Mouse (Mus musculus) stomach, embryonic 16.5 days (tissue): ENCODE data around the gene Prdm1. TPM values are rescaled to one million over a fixed set of nuclear protein-coding genes. Genes with fewer than 3 reads are reported as not detected.
A peak's percentile ranks its signal among the peaks of the same experiment; 100 is the strongest.

ENCODE experiments used
- ATAC-seq: fragments of 200-750 bp; cut with Nextera tagmentation; 2 replicates; pipeline ENCODE4 v1.8.0; 2017; ENCODE audit warnings: moderate number of reproducible peaks, moderate TSS enrichment; ENCODE audit not compliant: insufficient read depth, low FRiP score
- H3K27ac ChIP-seq: fragments of 300-500 bp; sonication (generic); 2 replicates; pipeline ENCODE4 v1.5.1; 2014; ENCODE audit warnings: low read length
- H3K27me3 ChIP-seq: fragments of 300-500 bp; sonication (generic); 2 replicates; pipeline ENCODE4 v1.6.1; 2014; ENCODE audit warnings: low read length, control low read depth, mixed read lengths; ENCODE audit not compliant: control insufficient read depth, insufficient read depth
- H3K36me3 ChIP-seq: fragments of 300-500 bp; sonication (generic); 2 replicates; pipeline ENCODE4 v1.6.1; 2014; ENCODE audit warnings: low read length; ENCODE audit not compliant: control insufficient read depth, insufficient read depth
- H3K4me1 ChIP-seq: fragments of 300-500 bp; sonication (generic); 2 replicates; pipeline ENCODE4 v1.6.1; 2014; ENCODE audit warnings: low read length, control low read depth, mixed read lengths; ENCODE audit not compliant: control insufficient read depth, insufficient read depth
- H3K4me2 ChIP-seq: fragments of 300-500 bp; sonication (generic); 2 replicates; pipeline ENCODE4 v1.6.1; 2014; ENCODE audit warnings: low read depth, low read length, mixed read lengths
- H3K4me3 ChIP-seq: fragments of 300-500 bp; sonication (generic); replicated peaks from 2 replicates; pipeline ENCODE4 v1.5.1; 2014; ENCODE audit warnings: mild to moderate bottlenecking, low read length
- H3K9ac ChIP-seq: fragments of 300-500 bp; sonication (generic); 2 replicates; pipeline ENCODE4 v1.6.1; 2014; ENCODE audit warnings: low read length
- H3K9me3 ChIP-seq: fragments of 300-500 bp; sonication (generic); replicated peaks from 2 replicates; pipeline ENCODE4 v1.6.1; 2016; ENCODE audit warnings: low read length, control low read depth; ENCODE audit not compliant: control insufficient read depth
- WGBS: fragments of 180-500 bp; shearing (Covaris S2); extraction: QIAGEN DNeasy Blood & Tissue Kit; methylation state at CpG from one replicate; pipeline ENCODE4 v1.1.7; 2014; 5-methylcytosine and 5-hydroxymethylcytosine counted together
- polyA plus RNA-seq: library from polyadenylated mRNA; unstranded; fragments of >200 nt; fragmentation: Nextera tagmentation; extraction: Ambion mirVana; gene quantifications from 2 replicates; pipeline ENCODE4 v1.2.1, GENCODE M21; 2015

Prdm1 gene
- polyA plus RNA-seq, 1 experiment from 2014 or later = 6.8 TPM

DNA sequence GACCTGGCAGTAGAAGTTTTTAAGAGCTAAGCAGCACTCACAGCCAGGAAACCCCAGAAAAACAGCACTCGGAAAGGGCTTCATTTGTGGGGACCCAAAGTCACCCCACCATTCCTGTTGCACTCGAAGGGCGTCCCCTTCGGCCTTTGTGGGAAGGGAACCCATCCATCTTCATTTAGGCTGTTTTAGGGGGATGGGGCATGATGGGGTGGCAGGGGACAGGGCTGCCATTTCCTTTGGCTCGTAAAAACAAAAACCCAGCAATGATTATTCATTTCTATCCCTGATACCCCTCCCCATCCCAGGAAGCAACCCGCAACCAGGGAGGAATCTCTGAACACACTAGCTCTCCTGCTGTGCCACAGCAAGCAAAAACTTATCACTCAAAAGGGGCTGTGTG, 49.0 kb downstream of the Prdm1 start:
- H3K27me3 ChIP-seq = peaks cover 9% of the 10 kb centered on the region; the same call in 1 of the 2 replicates
- peaks cover 12% of the 10 kb centered on the region for H3K4me1 ChIP-seq
- ATAC-seq = no peak
- no peaks in the 10 kb centered on the region for H3K36me3 ChIP-seq
- H3K4me2 ChIP-seq = no peak overlapping the region
- H3K4me3 ChIP-seq = no peak overlapping the region
- no peak overlapping the region for H3K9ac ChIP-seq
- no peaks in the 10 kb centered on the region for H3K9me3 ChIP-seq
- H3K27ac ChIP-seq = no peak overlapping the region
- WGBS = 51% methylated on average over 6 of the region's 6 CpGs

DNA sequence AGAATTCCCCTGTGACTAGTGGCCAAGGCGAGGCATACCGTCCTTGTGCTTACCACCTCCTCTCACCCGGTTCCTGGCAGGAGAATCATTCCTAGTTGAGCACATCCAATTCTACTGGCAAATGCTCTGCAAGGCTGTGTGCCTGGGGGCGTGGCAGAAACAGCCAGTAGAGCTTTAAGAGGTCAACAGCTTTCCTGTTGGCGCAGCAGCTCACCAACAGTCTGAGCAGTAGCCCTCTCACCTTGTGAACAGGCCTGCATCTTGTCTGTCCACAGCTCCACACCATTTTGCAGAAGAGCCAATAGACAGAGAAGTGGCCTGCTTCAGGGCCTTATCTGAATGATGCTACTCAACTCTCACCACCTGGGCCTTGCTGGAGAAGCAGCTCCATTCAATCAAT, 50.2 kb downstream of the Prdm1 start:
- ATAC-seq = no peak
- Histone ChIP-seq H3K27me3 (peaks cover 9% of the 10 kb centered on the region; the same call in 1 of the 2 replicates), H3K36me3 (no peaks in the 10 kb centered on the region), H3K27ac (no peak overlapping the region), H3K9me3 (no peaks in the 10 kb centered on the region), H3K9ac (no peak overlapping the region), H3K4me1 (peaks cover 14% of the 10 kb centered on the region), H3K4me3 (no peak overlapping the region), H3K4me2 (no peak overlapping the region)
- WGBS = 67% methylated on average over 5 of the region's 5 CpGs

DNA sequence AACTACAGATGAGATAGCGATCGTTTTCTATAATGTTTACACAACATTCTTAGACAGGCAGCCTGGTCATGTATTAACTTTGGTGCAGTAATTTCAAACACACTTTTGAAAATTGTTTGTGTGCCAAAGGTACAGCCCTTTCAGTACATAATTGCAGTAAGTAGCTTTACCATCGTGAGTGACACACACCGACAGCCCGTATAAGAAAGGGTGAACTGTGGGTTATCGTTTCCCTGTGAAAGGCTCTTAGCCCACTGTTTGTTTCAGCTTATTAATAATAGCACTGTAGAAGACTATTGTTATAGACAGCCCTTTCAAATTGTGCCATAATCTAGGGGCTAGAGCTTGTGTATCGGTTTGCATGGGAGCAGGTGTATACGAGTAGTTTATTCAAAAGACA, 51.1 kb downstream of the Prdm1 start:
- H3K4me3 ChIP-seq = no peak overlapping the region
- peaks cover 14% of the 10 kb centered on the region for H3K4me1 ChIP-seq
- H3K27me3 ChIP-seq = peaks cover 9% of the 10 kb centered on the region; the same call in 1 of the 2 replicates
- no peak overlapping the region for H3K27ac ChIP-seq
- whole genome bisulfite sequencing = 38% methylated on average over 8 of the region's 8 CpGs
- H3K9ac ChIP-seq = no peak overlapping the region
- H3K9me3 ChIP-seq = no peaks in the 10 kb centered on the region
- H3K36me3 ChIP-seq = no peaks in the 10 kb centered on the region
- no peak for ATAC-seq
- peak overlapping the region; percentile 46; the same call in 1 of the 2 replicates for H3K4me2 ChIP-seq

DNA sequence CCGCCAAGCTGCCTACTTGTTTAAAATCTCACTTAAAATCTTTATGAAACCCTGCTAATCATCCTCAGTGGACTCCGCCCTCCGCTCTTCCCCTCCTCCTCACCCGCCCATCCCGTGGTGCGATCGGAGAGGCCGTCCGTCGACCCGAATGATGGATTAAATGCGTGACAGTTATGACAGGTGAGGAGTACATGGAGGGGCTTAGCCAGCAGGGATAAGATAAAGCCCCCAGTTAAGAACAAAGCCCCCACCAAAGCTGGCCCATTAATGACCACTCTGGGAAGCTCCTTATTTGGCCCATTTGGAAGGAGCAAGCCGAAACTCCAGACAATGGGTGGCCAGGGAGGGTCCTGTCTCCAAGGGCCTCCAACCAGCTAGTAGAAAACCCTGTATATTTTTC, 51.8 kb downstream of the Prdm1 start:
- 37% methylated on average over 13 of the region's 13 CpGs for WGBS
- H3K27me3 ChIP-seq = peaks cover 11% of the 10 kb centered on the region
- ATAC-seq = no peak
- H3K4me3 ChIP-seq = peak overlapping the region; percentile 24; the same call in 1 of the 2 replicates
- peak overlapping the region; percentile 46 for H3K4me2 ChIP-seq
- 0 out of 2 replicates have a peak overlapping the region, but pooled peaks have one; percentile 22 for H3K9ac ChIP-seq
- H3K4me1 ChIP-seq = peaks cover 14% of the 10 kb centered on the region
- H3K36me3 ChIP-seq = no peaks in the 10 kb centered on the region
- H3K27ac ChIP-seq = no peak overlapping the region
- H3K9me3 ChIP-seq = no peaks in the 10 kb centered on the region

DNA sequence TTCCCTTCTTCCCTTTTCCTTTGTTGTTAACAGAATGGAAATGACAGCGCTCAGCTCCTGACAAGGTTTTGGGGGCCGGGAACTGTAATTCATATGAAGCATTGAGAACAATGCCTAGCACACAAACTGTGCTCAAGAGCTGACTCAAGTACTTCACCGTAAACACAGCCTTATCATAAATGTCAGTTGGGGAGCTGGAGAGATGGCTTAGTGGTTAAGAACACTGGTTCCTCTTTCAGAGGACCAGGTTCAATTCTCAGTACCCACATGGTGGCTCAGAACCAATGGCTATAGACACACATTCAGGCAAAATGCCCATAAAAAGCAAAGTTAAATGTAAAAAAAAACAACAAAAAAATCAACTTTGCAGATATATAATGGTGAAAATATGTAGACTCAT, 52.9 kb downstream of the Prdm1 start:
- no peaks in the 10 kb centered on the region for H3K36me3 ChIP-seq
- H3K9ac ChIP-seq = no peak overlapping the region
- 82% methylated on average over 3 of the region's 3 CpGs for WGBS
- H3K27ac ChIP-seq = no peak overlapping the region
- H3K4me1 ChIP-seq = peaks cover 14% of the 10 kb centered on the region
- peaks cover 13% of the 10 kb centered on the region for H3K27me3 ChIP-seq
- ATAC-seq = no peak
- H3K4me2 ChIP-seq = no peak overlapping the region
- H3K4me3 ChIP-seq = no peak overlapping the region
- no peaks in the 10 kb centered on the region for H3K9me3 ChIP-seq

DNA sequence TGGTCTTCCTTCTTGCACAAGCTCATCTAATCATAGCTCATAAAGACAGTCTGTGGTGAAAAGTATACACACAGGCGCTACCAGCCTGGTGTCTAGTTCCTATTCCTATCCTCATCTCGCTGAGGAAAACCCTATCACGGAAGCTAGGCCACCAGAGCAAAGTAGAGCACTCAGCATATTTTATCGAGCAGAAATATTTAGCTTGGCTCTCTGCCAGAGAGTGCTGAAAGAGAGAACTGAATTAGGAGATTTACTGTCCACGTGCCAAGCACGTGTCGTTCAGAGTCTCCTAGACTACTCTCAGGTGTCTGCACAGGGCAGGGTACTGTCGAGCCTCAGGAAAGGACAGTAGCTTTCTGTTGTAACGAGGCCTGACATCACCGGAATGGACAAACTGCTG, 54.0 kb downstream of the Prdm1 start:
- Histone ChIP-seq H3K9me3 (no peaks in the 10 kb centered on the region), H3K36me3 (no peaks in the 10 kb centered on the region), H3K27me3 (peaks cover 13% of the 10 kb centered on the region), H3K4me1 (peaks cover 13% of the 10 kb centered on the region), H3K27ac (no peak overlapping the region), H3K9ac (no peak overlapping the region), H3K4me2 (no peak overlapping the region), H3K4me3 (no peak overlapping the region)
- WGBS = 11% methylated on average over 10 of the region's 10 CpGs
- ATAC-seq = peak; percentile 91

DNA sequence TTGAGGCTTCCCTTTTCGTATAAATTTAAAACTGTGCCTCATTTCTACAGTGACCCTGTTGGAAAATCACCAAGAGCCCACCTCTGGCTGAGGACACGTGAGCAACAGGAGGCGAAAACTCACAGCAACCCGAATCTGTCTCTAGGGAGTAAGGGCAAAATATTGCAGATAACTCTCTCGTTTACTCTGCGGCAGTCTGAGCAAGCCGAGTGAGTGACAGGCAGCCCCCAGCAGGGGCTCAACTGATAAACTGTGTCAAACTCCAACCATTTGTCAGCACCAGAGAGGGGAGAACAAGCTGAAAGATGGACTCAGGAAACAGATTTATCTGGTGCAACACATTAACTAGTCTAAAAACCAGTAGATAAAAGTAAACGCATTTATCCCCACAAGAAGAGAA, 62.7 kb downstream of the Prdm1 start:
- no peak overlapping the region for H3K27ac ChIP-seq
- H3K4me3 ChIP-seq = no peak overlapping the region
- H3K27me3 ChIP-seq = peaks cover 30% of the 10 kb centered on the region; the same call in 1 of the 2 replicates
- H3K9ac ChIP-seq = no peak overlapping the region
- no peaks in the 10 kb centered on the region for H3K4me1 ChIP-seq
- H3K4me2 ChIP-seq = no peak overlapping the region
- no peaks in the 10 kb centered on the region for H3K36me3 ChIP-seq
- 15% methylated on average over 8 of the region's 8 CpGs for WGBS
- no peaks in the 10 kb centered on the region for H3K9me3 ChIP-seq
- ATAC-seq = no peak

DNA sequence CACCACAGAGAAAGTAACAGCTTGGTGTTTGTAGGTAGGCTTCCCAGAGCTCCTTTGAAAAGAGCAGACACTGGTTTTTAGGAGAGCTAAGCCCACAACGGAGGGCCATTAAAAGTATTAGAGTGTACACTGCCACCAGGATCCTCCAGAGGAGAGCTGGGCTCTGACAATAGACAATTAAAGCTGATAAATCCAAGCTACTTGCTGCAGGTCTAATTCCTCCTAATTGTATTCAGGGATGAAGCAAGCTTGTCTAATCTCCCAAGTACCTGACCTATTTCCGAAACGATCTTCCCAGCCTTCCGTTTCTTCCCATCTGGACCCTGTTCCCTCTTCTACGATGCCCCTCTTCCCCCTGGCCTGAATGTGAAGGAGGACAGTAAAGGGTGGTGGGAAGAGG, 63.7 kb downstream of the Prdm1 start:
- Histone ChIP-seq H3K27me3 (peaks cover 27% of the 10 kb centered on the region; the same call in 1 of the 2 replicates), H3K36me3 (no peaks in the 10 kb centered on the region), H3K27ac (no peak overlapping the region), H3K4me1 (no peaks in the 10 kb centered on the region), H3K9ac (no peak overlapping the region), H3K4me2 (no peak overlapping the region), H3K4me3 (no peak overlapping the region), H3K9me3 (no peaks in the 10 kb centered on the region)
- WGBS = 60% methylated on average over 5 of the region's 5 CpGs
- ATAC-seq = no peak

DNA sequence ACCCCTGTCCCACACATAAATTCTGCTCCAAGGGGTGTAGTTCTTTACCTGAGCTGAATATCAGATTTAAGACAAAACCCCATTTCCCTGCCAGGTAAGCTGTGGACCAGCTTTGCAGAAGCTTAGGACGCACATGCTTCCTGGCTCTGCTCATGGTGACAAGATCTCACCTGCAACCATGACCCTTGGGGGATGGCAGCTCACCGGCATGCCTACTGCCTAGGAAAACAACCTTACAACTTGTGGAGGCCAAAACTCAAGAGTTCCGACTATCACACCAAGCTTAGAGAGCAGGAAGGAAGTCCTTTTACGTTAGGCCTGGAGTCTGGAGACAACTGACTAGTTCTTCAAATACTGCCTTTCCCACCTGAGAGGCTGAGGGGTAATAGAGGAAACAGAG, 64.4 kb downstream of the Prdm1 start:
- no peak overlapping the region for H3K27ac ChIP-seq
- H3K4me2 ChIP-seq = no peak overlapping the region
- no peaks in the 10 kb centered on the region for H3K4me1 ChIP-seq
- peaks cover 30% of the 10 kb centered on the region; the same call in 1 of the 2 replicates for H3K27me3 ChIP-seq
- no peaks in the 10 kb centered on the region for H3K36me3 ChIP-seq
- H3K9ac ChIP-seq = no peak overlapping the region
- no peaks in the 10 kb centered on the region for H3K9me3 ChIP-seq
- H3K4me3 ChIP-seq = no peak overlapping the region
- WGBS = 79% methylated on average over 4 of the region's 4 CpGs
- ATAC-seq = no peak

DNA sequence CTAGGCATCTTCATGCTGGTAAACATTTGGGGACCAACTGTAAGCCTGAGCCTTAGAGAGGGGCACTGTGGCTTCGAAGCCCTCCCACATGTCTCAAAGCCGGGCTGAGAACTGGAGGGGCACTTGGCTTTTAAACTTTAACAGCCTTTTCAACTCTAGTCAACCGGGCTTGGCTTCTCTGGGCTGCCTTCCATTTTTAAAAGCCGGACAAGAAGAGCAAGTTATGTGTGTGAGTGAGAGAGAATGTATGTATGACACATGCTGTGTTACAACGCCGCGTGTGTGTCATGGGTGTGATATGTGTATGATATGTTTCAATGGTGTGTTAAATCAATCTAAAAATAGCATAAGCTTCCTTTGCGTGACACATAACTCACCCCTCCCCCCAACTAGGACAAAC, 66.0 kb downstream of the Prdm1 start:
- H3K9ac ChIP-seq = no peak overlapping the region
- ATAC-seq = no peak
- WGBS = 82% methylated on average over 8 of the region's 8 CpGs
- H3K36me3 ChIP-seq = no peaks in the 10 kb centered on the region
- no peak overlapping the region for H3K27ac ChIP-seq
- peaks cover 23% of the 10 kb centered on the region; the same call in 1 of the 2 replicates for H3K27me3 ChIP-seq
- no peak overlapping the region for H3K4me2 ChIP-seq
- no peak overlapping the region for H3K4me3 ChIP-seq
- no peaks in the 10 kb centered on the region for H3K9me3 ChIP-seq
- no peaks in the 10 kb centered on the region for H3K4me1 ChIP-seq
